Mouse (Mus musculus): ENCODE data around the gene Vmn1r173. TPM values are rescaled to one million over a fixed set of nuclear protein-coding genes. Genes with fewer than 3 reads are reported as not detected.

Vmn1r173 gene
- polyA plus RNA-seq (2012; fragmentation: generic; extraction: Trizol): not detected

GRCm38 (mm10) chr7:23700403-23700802 is at the start of gene Vmn1r173:
TSS of gene Vmn1r173 (plus strand) at chr7:23700703.

GRCm38 (mm10) chr7:23658016-23658415 is 42.5 kb upstream of the Vmn1r173 start, which contains the start of gene Vmn1r172:
TSS of gene Vmn1r172 (plus strand) at chr7:23658316.

GRCm38 (mm10) chr7:23751970-23752369 is 51.5 kb downstream of the Vmn1r173 start, which contains the start of gene Vmn1r174:
TSS of gene Vmn1r174 (plus strand) at chr7:23752270.

Other genes with a start within 250 kb of the Vmn1r173 start
- gene Vmn1r167, start 193.5 kb upstream of the Vmn1r173 start, polyA plus RNA-seq (2012; fragmentation: generic; extraction: Trizol): not detected
- gene Vmn1r168, start 161.0 kb upstream of the Vmn1r173 start, polyA plus RNA-seq (2012; fragmentation: generic; extraction: Trizol): not detected
- gene Vmn1r169, start 125.2 kb upstream of the Vmn1r173 start, polyA plus RNA-seq (2012; fragmentation: generic; extraction: Trizol): not detected
- gene Vmn1r170, start 94.5 kb upstream of the Vmn1r173 start, polyA plus RNA-seq (2012; fragmentation: generic; extraction: Trizol): not detected
- gene Vmn1r171, start 70.0 kb upstream of the Vmn1r173 start, polyA plus RNA-seq (2012; fragmentation: generic; extraction: Trizol): not detected
- gene Vmn1r172, start 42.4 kb upstream of the Vmn1r173 start, polyA plus RNA-seq (2012; fragmentation: generic; extraction: Trizol): not detected
- gene Vmn1r174, start 51.6 kb downstream of the Vmn1r173 start, polyA plus RNA-seq (2012; fragmentation: generic; extraction: Trizol): not detected
- not detected for gene Vmn1r175, start 109.9 kb downstream of the Vmn1r173 start, polyA plus RNA-seq (2012; fragmentation: generic; extraction: Trizol)
- not detected for gene Vmn1r176, start 136.7 kb downstream of the Vmn1r173 start, polyA plus RNA-seq (2012; fragmentation: generic; extraction: Trizol)
- gene Vmn1r177, start 165.7 kb downstream of the Vmn1r173 start, polyA plus RNA-seq (2012; fragmentation: generic; extraction: Trizol): not detected
- gene Vmn1r178, start 191.3 kb downstream of the Vmn1r173 start, polyA plus RNA-seq (2012; fragmentation: generic; extraction: Trizol): not detected
- not detected for gene Vmn1r179, start 226.3 kb downstream of the Vmn1r173 start, polyA plus RNA-seq (2012; fragmentation: generic; extraction: Trizol)
- not detected for gene Vmn1r180, start 249.9 kb downstream of the Vmn1r173 start, polyA plus RNA-seq (2012; fragmentation: generic; extraction: Trizol)

All from C3H10T1/2 (cell line).